Mouse (Mus musculus) heart, postnatal 0 days (tissue): ENCODE results near the gene Eid2b. TPM values are rescaled to one million over a fixed set of nuclear protein-coding genes. Genes with fewer than 3 reads are reported as not detected.

Source experiments
- ATAC-seq: fragments of 200-750 bp; cut with Nextera tagmentation; 2 replicates; pipeline ENCODE4 v1.8.0; 2017; ENCODE audit warnings: low read depth, moderate number of reproducible peaks, moderate library complexity; ENCODE audit not compliant: insufficient read depth
- DNase-seq: peaks from one replicate; pipeline ENCODE4 v3.0.0-alpha.2; 2016; ENCODE audit warnings: low spot score
- H3K27ac ChIP-seq: fragments of 300-500 bp; sonication (generic); 2 replicates; pipeline ENCODE4 v1.5.1; 2014; ENCODE audit warnings: low read depth, mild to moderate bottlenecking
- H3K27me3 ChIP-seq: fragments of 300-500 bp; sonication (generic); 2 replicates; pipeline ENCODE4 v1.6.1; 2014; ENCODE audit warnings: low read length, mixed read lengths; ENCODE audit not compliant: control insufficient read depth, insufficient read depth
- H3K36me3 ChIP-seq: fragments of 300-500 bp; sonication (generic); replicated peaks from 2 replicates; pipeline ENCODE4 v1.6.1; 2014; ENCODE audit warnings: low read length, mixed read lengths; ENCODE audit not compliant: control insufficient read depth, insufficient read depth
- H3K4me1 ChIP-seq: fragments of 300-500 bp; sonication (generic); 2 replicates; pipeline ENCODE4 v1.6.1; 2014; ENCODE audit warnings: antibody characterized with exemption; ENCODE audit not compliant: control insufficient read depth, insufficient read depth
- H3K4me2 ChIP-seq: fragments of 300-500 bp; sonication (generic); 2 replicates; pipeline ENCODE4 v1.6.1; 2014; ENCODE audit warnings: low read depth, mild to moderate bottlenecking, low read length, moderate library complexity
- H3K4me3 ChIP-seq: fragments of 300-500 bp; sonication (generic); 2 replicates; pipeline ENCODE4 v1.5.1; 2014; ENCODE audit warnings: low read depth, low read length
- H3K9ac ChIP-seq: fragments of 300-500 bp; sonication (generic); replicated peaks from 2 replicates; pipeline ENCODE4 v1.6.1; 2014; ENCODE audit warnings: low read depth, low read length, mixed read lengths
- H3K9me3 ChIP-seq: fragments of 300-500 bp; sonication (generic); replicated peaks from 2 replicates; pipeline ENCODE4 v1.6.1; 2016; ENCODE audit warnings: low read length; ENCODE audit not compliant: control insufficient read depth
- CTCF ChIP-seq: IDR thresholded peaks from 2 replicates; pipeline ENCODE4 v1.5.1; 2016; ENCODE audit warnings: antibody characterized with exemption, control low read depth, low read depth
- EP300 ChIP-seq: IDR thresholded peaks from 2 replicates; pipeline ENCODE4 v1.6.1; 2016; ENCODE audit warnings: antibody characterized with exemption, low read depth
- WGBS: fragments of 180-500 bp; shearing (Covaris S2); extraction: QIAGEN DNeasy Blood & Tissue Kit; methylation state at CpG from one replicate; pipeline ENCODE4 v1.1.7; 2014; 5-methylcytosine and 5-hydroxymethylcytosine counted together
- polyA plus RNA-seq: library from polyadenylated mRNA; unstranded; fragments of >200 nt; fragmentation: Nextera tagmentation; extraction: Ambion mirVana; gene quantifications from 2 replicates; pipeline ENCODE4 v1.2.1, GENCODE M21; 2015
- total RNA-seq: library from RNA; depleted of rRNA; stranded (reverse); fragments of >200 nt; gene quantifications from 2 replicates; pipeline ENCODE4 v1.2.3, GENCODE M21; 2014; ENCODE audit warnings: low replicate concordance

Gene Eid2b
- total and polyA plus RNA-seq, 2 experiments from 2014 or later, result 9.1 to 13.0 TPM

GRCm38 (mm10) chr7:28262861-28263260 is 14.7 kb upstream of the Eid2b start:
- no peak overlapping the region for H3K27ac ChIP-seq
- TF ChIP-seq CTCF (no peak), EP300 (no peak)
- H3K9ac ChIP-seq, result no peak overlapping the region
- no peaks in the 10 kb centered on the region for H3K27me3 ChIP-seq
- 39% methylated on average over 5 of the region's 5 CpGs for WGBS
- H3K9me3 ChIP-seq, result no peaks in the 10 kb centered on the region
- H3K36me3 ChIP-seq, result no peaks in the 10 kb centered on the region
- no peak overlapping the region for H3K4me2 ChIP-seq
- DNase-seq (no peak), ATAC-seq (no peak)
- H3K4me1 ChIP-seq, result no peaks in the 10 kb centered on the region
- H3K4me3 ChIP-seq, result no peak overlapping the region

GRCm38 (mm10) chr7:28263786-28264185 is 13.8 kb upstream of the Eid2b start:
- H3K27ac ChIP-seq, result no peak overlapping the region
- TF ChIP-seq EP300, result no peak
- 0 out of 2 replicates have a peak, but pooled peaks have one; percentile 10 for TF ChIP-seq CTCF
- H3K9ac ChIP-seq, result no peak overlapping the region
- H3K4me3 ChIP-seq, result no peak overlapping the region
- ATAC-seq, result peak; percentile 24; the same call in 1 of the 2 replicates
- H3K4me2 ChIP-seq, result no peak overlapping the region
- 3% methylated on average over 15 of the region's 15 CpGs for WGBS
- H3K4me1 ChIP-seq, result peaks cover 6% of the 10 kb centered on the region; the same call in 1 of the 2 replicates
- DNase-seq, result peak; percentile 50
- no peaks in the 10 kb centered on the region for H3K9me3 ChIP-seq
- no peaks in the 10 kb centered on the region for H3K27me3 ChIP-seq
- no peaks in the 10 kb centered on the region for H3K36me3 ChIP-seq

GRCm38 (mm10) chr7:28265391-28265790 is 12.1 kb upstream of the Eid2b start:
- no peak overlapping the region for H3K4me3 ChIP-seq
- 84% methylated on average over 13 of the region's 13 CpGs for WGBS
- H3K4me2 ChIP-seq, result no peak overlapping the region
- DNase-seq, result no peak
- no peaks in the 10 kb centered on the region for H3K9me3 ChIP-seq
- TF ChIP-seq CTCF (no peak), EP300 (no peak)
- no peak for ATAC-seq
- H3K27ac ChIP-seq, result no peak overlapping the region
- H3K27me3 ChIP-seq, result no peaks in the 10 kb centered on the region
- peaks cover 6% of the 10 kb centered on the region; the same call in 1 of the 2 replicates for H3K4me1 ChIP-seq
- no peak overlapping the region for H3K9ac ChIP-seq
- H3K36me3 ChIP-seq, result no peaks in the 10 kb centered on the region

GRCm38 (mm10) chr7:28267129-28268041 is 10.2 kb upstream of the Eid2b start, which contains the start of gene Eid2:
Gene Eid2, plus strand, starts transcription at chr7:28267881.
- TF ChIP-seq EP300 (no peak), CTCF (no peak)

GRCm38 (mm10) chr7:28268042-28268531 is 9.5 kb upstream of the Eid2b start:
- TF ChIP-seq EP300, result no peak
- no peak for TF ChIP-seq CTCF
- H3K4me3 ChIP-seq, result peak overlapping the region; percentile 90
- H3K9me3 ChIP-seq, result no peaks in the 10 kb centered on the region
- H3K4me2 ChIP-seq, result peak overlapping the region; percentile 92
- 0% methylated on average over 42 of the region's 62 CpGs for WGBS
- H3K36me3 ChIP-seq, result 0 out of 2 replicates have a peak, but pooled peaks cover 4% of the 10 kb centered on the region
- peak overlapping the region; percentile 95 for H3K9ac ChIP-seq
- peak; percentile 13 for DNase-seq
- H3K4me1 ChIP-seq, result peaks cover 6% of the 10 kb centered on the region; the same call in 1 of the 2 replicates
- no peaks in the 10 kb centered on the region for H3K27me3 ChIP-seq
- peak; percentile 75 for ATAC-seq
- H3K27ac ChIP-seq, result peak overlapping the region; percentile 88

More at GRCm38 (mm10) chr7:28267129-28268041, 10.2 kb upstream of the Eid2b start, which contains the start of gene Eid2:
- 0 out of 2 replicates have a peak, but pooled peaks cover 4% of the 10 kb centered on the region for H3K36me3 ChIP-seq
- no peaks in the 10 kb centered on the region for H3K27me3 ChIP-seq
- 6% methylated on average over 53 of the region's 57 CpGs for WGBS
- H3K4me3 ChIP-seq, result peak within 1 kb of the TSS; percentile 90
- peak within 1 kb of the TSS; percentile 88 for H3K27ac ChIP-seq
- H3K9me3 ChIP-seq, result no peaks in the 10 kb centered on the region
- DNase-seq (peak; percentile 84), ATAC-seq (peak; percentile 89)
- H3K4me2 ChIP-seq, result peak within 1 kb of the TSS; percentile 92
- H3K4me1 ChIP-seq, result peaks cover 6% of the 10 kb centered on the region; the same call in 1 of the 2 replicates
- H3K9ac ChIP-seq, result peak within 1 kb of the TSS; percentile 95
